Mouse (Mus musculus) bone marrow macrophage, adult 2 months (primary cell): ENCODE results near the gene Tmco1.

Experiments
- CTCF ChIP-seq: IDR thresholded peaks from 2 replicates; pipeline ENCODE4 v1.5.1; 2012; ENCODE audit warnings: low read depth, mild to moderate bottlenecking, low read length, moderate library complexity
- POLR2A ChIP-seq: IDR thresholded peaks from 2 replicates; pipeline ENCODE4 v1.6.1; 2012; ENCODE audit warnings: mild to moderate bottlenecking, low read depth, low read length, borderline replicate concordance

- TF ChIP-seq CTCF (no peak), POLR2A (no peak)
These were observed 55.1 kb downstream of the Tmco1 start for GRCm38 (mm10) chr1:167363322-167363721.
